Mouse (Mus musculus): ENCODE data around the gene Stk11ip. TPM values are rescaled to one million over a fixed set of nuclear protein-coding genes. Genes with fewer than 3 reads are reported as not detected.

The Stk11ip gene
- polyA plus RNA-seq, 1 experiment from 2014 or later: 21.0 TPM

GRCm38 (mm10) chr1:75545965-75546956 lies 24.9 kb downstream of the Stk11ip start, which contains the start of gene Slc4a3:
Gene Slc4a3, plus strand, starts transcription at chr1:75546266.
- H3K36me3 ChIP-seq (ENCODE audit: control insufficient read depth, insufficient read depth, low read length): peaks cover 16% of the 10 kb centered on the region
- H3K9ac ChIP-seq (replicated peaks; ENCODE audit: low read length): peak within 1 kb of the TSS; percentile 92
- DNase-seq: peak; percentile 84
- no peaks in the 10 kb centered on the region for H3K27me3 ChIP-seq (ENCODE audit: control insufficient read depth, insufficient read depth, low read length)
- peak within 1 kb of the TSS; percentile 77 for H3K4me3 ChIP-seq (replicated peaks; ENCODE audit: low read depth, low read length)
- H3K9me3 ChIP-seq (ENCODE audit: control insufficient read depth, low read length): no peaks in the 10 kb centered on the region
- H3K4me1 ChIP-seq (ENCODE audit: control insufficient read depth, insufficient read depth, low read length): peaks cover 17% of the 10 kb centered on the region
- WGBS: under 1% methylated on average over 55 of the region's 64 CpGs
- peak; percentile 87 for ATAC-seq (ENCODE audit: low FRiP score, low TSS enrichment)
- peak within 1 kb of the TSS; percentile 82 for H3K27ac ChIP-seq (replicated peaks; ENCODE audit: low read depth, low read length)
- H3K4me2 ChIP-seq (ENCODE audit: low read length): peak within 1 kb of the TSS; percentile 75

- Histone ChIP-seq H3K27me3 (ENCODE audit: control insufficient read depth, insufficient read depth, low read length) (no peaks in the 10 kb centered on the region), H3K9me3 (ENCODE audit: control insufficient read depth, low read length) (no peaks in the 10 kb centered on the region), H3K4me2 (ENCODE audit: low read length) (peak overlapping the region; percentile 75), H3K9ac (replicated peaks; ENCODE audit: low read length) (peak overlapping the region; percentile 92; the same call in 1 of the 2 replicates), H3K27ac (replicated peaks; ENCODE audit: low read depth, low read length) (no peak overlapping the region), H3K4me1 (ENCODE audit: control insufficient read depth, insufficient read depth, low read length) (peaks cover 17% of the 10 kb centered on the region), H3K36me3 (ENCODE audit: control insufficient read depth, insufficient read depth, low read length) (peaks cover 27% of the 10 kb centered on the region), H3K4me3 (replicated peaks; ENCODE audit: low read depth, low read length) (no peak overlapping the region)
- DNase-seq: no peak
- WGBS: 96% methylated on average over 13 of the region's 13 CpGs
- no peak for ATAC-seq (ENCODE audit: low FRiP score, low TSS enrichment)
Observed at GRCm38 (mm10) chr1:75547351-75547750, 26.0 kb downstream of the Stk11ip start.

- Histone ChIP-seq H3K4me3 (replicated peaks; ENCODE audit: low read depth, low read length) (no peak overlapping the region), H3K36me3 (ENCODE audit: control insufficient read depth, insufficient read depth, low read length) (peaks cover 35% of the 10 kb centered on the region), H3K27ac (replicated peaks; ENCODE audit: low read depth, low read length) (no peak overlapping the region), H3K9ac (replicated peaks; ENCODE audit: low read length) (no peak overlapping the region), H3K9me3 (ENCODE audit: control insufficient read depth, low read length) (no peaks in the 10 kb centered on the region), H3K4me2 (ENCODE audit: low read length) (no peak overlapping the region), H3K4me1 (ENCODE audit: control insufficient read depth, insufficient read depth, low read length) (peaks cover 17% of the 10 kb centered on the region), H3K27me3 (ENCODE audit: control insufficient read depth, insufficient read depth, low read length) (no peaks in the 10 kb centered on the region)
- no peak for DNase-seq
- ATAC-seq (ENCODE audit: low FRiP score, low TSS enrichment): no peak
- 96% methylated on average over 3 of the region's 3 CpGs for WGBS
Observed at GRCm38 (mm10) chr1:75548083-75548482, 26.8 kb downstream of the Stk11ip start.

GRCm38 (mm10) chr1:75548871-75549270 lies 27.5 kb downstream of the Stk11ip start:
- H3K27ac ChIP-seq (replicated peaks; ENCODE audit: low read depth, low read length): no peak overlapping the region
- no peak overlapping the region for H3K9ac ChIP-seq (replicated peaks; ENCODE audit: low read length)
- WGBS: 92% methylated on average over 17 of the region's 17 CpGs
- no peaks in the 10 kb centered on the region for H3K9me3 ChIP-seq (ENCODE audit: control insufficient read depth, low read length)
- DNase-seq (no peak), ATAC-seq (ENCODE audit: low FRiP score, low TSS enrichment) (no peak)
- no peak overlapping the region for H3K4me3 ChIP-seq (replicated peaks; ENCODE audit: low read depth, low read length)
- H3K4me1 ChIP-seq (ENCODE audit: control insufficient read depth, insufficient read depth, low read length): peaks cover 17% of the 10 kb centered on the region
- peaks cover 42% of the 10 kb centered on the region for H3K36me3 ChIP-seq (ENCODE audit: control insufficient read depth, insufficient read depth, low read length)
- no peak overlapping the region for H3K4me2 ChIP-seq (ENCODE audit: low read length)
- H3K27me3 ChIP-seq (ENCODE audit: control insufficient read depth, insufficient read depth, low read length): no peaks in the 10 kb centered on the region

DNA sequence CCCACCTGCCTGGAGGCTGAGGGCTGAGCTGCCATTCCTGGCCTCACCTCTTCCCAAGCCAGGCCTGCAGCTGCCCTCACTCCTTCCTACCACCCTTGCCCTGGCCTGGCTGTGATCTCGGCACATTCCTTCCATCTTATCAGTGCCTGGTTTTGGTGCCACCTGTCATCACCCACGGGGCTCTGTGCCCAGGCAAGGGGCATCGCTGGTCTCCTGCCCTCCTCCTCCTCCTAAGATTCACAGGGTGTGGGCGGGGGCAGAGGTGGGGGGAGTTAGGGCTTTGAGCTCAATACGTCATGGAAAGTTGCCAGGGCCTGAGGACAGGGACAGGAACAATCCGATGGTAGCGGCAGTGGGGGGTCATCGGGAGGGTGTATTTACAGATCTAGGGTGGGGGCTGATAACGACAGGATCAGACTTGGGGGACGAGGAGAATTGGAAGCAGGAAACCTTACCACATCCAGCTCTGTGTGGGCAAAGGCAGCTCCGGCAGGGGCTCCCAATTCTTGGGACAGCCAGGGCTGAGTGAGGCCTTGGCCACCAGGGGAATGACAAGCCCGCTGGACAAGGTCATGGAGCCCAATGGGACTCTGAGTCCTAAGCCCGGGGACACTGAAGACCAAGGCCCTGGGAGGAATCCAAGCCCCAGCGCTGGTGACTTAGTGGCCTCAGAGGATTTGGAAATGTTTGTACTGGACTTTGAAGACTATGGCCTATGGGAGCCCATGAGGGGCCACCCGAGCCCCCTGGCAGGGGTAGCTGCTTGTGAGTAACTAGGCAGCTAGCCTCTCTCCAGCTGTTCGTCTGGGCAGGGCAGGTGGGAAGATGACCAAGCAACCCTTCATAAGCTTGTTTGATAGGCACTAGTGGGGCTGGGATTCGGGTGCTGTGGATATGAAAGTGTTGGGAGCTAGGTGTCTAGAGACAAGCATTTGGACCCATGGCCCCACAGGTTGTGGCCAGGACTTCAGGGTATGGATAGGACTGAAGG lies 28.3 kb downstream of the Stk11ip start:
- ATAC-seq (ENCODE audit: low FRiP score, low TSS enrichment) (no peak), DNase-seq (no peak)
- no peak overlapping the region for H3K9ac ChIP-seq (replicated peaks; ENCODE audit: low read length)
- H3K36me3 ChIP-seq (ENCODE audit: control insufficient read depth, insufficient read depth, low read length): peaks cover 49% of the 10 kb centered on the region
- H3K4me3 ChIP-seq (replicated peaks; ENCODE audit: low read depth, low read length): no peak overlapping the region
- H3K4me1 ChIP-seq (ENCODE audit: control insufficient read depth, insufficient read depth, low read length): peaks cover 17% of the 10 kb centered on the region
- no peak overlapping the region for H3K27ac ChIP-seq (replicated peaks; ENCODE audit: low read depth, low read length)
- 86% methylated on average over 17 of the region's 17 CpGs for WGBS
- no peaks in the 10 kb centered on the region for H3K27me3 ChIP-seq (ENCODE audit: control insufficient read depth, insufficient read depth, low read length)
- no peaks in the 10 kb centered on the region for H3K9me3 ChIP-seq (ENCODE audit: control insufficient read depth, low read length)
- H3K4me2 ChIP-seq (ENCODE audit: low read length): no peak overlapping the region

DNA sequence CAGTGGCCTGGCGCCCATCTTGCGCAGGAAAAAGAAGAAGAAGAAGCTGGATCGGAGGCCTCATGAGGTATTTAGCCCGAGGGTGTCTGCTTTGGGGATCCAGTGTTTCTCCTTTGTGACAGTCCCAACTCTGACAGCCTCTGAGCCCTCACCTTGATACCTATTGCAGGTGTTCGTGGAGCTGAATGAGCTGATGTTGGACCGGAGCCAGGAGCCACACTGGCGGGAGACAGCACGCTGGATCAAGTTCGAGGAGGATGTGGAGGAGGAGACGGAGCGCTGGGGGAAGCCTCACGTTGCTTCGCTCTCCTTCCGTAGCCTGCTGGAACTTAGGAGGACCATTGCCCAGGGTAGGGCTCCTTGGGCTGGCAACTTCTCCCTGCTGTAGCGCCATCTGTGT lies 29.3 kb downstream of the Stk11ip start:
- Histone ChIP-seq H3K9me3 (ENCODE audit: control insufficient read depth, low read length) (no peaks in the 10 kb centered on the region), H3K9ac (replicated peaks; ENCODE audit: low read length) (no peak overlapping the region), H3K4me3 (replicated peaks; ENCODE audit: low read depth, low read length) (no peak overlapping the region), H3K4me1 (ENCODE audit: control insufficient read depth, insufficient read depth, low read length) (peaks cover 14% of the 10 kb centered on the region), H3K4me2 (ENCODE audit: low read length) (no peak overlapping the region), H3K27me3 (ENCODE audit: control insufficient read depth, insufficient read depth, low read length) (no peaks in the 10 kb centered on the region), H3K27ac (replicated peaks; ENCODE audit: low read depth, low read length) (no peak overlapping the region), H3K36me3 (ENCODE audit: control insufficient read depth, insufficient read depth, low read length) (peaks cover 58% of the 10 kb centered on the region)
- DNase-seq (no peak), ATAC-seq (ENCODE audit: low FRiP score, low TSS enrichment) (no peak)
- 90% methylated on average over 15 of the region's 15 CpGs for WGBS

- WGBS: 92% methylated on average over 7 of the region's 7 CpGs
- H3K27ac ChIP-seq (replicated peaks; ENCODE audit: low read depth, low read length): no peak overlapping the region
- ATAC-seq (ENCODE audit: low FRiP score, low TSS enrichment) (no peak), DNase-seq (no peak)
- H3K27me3 ChIP-seq (ENCODE audit: control insufficient read depth, insufficient read depth, low read length): no peaks in the 10 kb centered on the region
- H3K4me2 ChIP-seq (ENCODE audit: low read length): no peak overlapping the region
- no peaks in the 10 kb centered on the region for H3K9me3 ChIP-seq (ENCODE audit: control insufficient read depth, low read length)
- H3K4me3 ChIP-seq (replicated peaks; ENCODE audit: low read depth, low read length): no peak overlapping the region
- H3K4me1 ChIP-seq (ENCODE audit: control insufficient read depth, insufficient read depth, low read length): peaks cover 6% of the 10 kb centered on the region
- H3K36me3 ChIP-seq (ENCODE audit: control insufficient read depth, insufficient read depth, low read length): peaks cover 77% of the 10 kb centered on the region
- H3K9ac ChIP-seq (replicated peaks; ENCODE audit: low read length): no peak overlapping the region
Observed at GRCm38 (mm10) chr1:75555680-75556079, 34.4 kb downstream of the Stk11ip start.

- H3K4me3 ChIP-seq (replicated peaks; ENCODE audit: low read depth, low read length): no peak overlapping the region
- H3K4me1 ChIP-seq (ENCODE audit: control insufficient read depth, insufficient read depth, low read length): peaks cover 6% of the 10 kb centered on the region
- peaks cover 71% of the 10 kb centered on the region for H3K36me3 ChIP-seq (ENCODE audit: control insufficient read depth, insufficient read depth, low read length)
- ATAC-seq (ENCODE audit: low FRiP score, low TSS enrichment) (no peak), DNase-seq (no peak)
- H3K27me3 ChIP-seq (ENCODE audit: control insufficient read depth, insufficient read depth, low read length): no peaks in the 10 kb centered on the region
- no peaks in the 10 kb centered on the region for H3K9me3 ChIP-seq (ENCODE audit: control insufficient read depth, low read length)
- WGBS: 88% methylated on average over 9 of the region's 9 CpGs
- H3K4me2 ChIP-seq (ENCODE audit: low read length): no peak overlapping the region
- H3K27ac ChIP-seq (replicated peaks; ENCODE audit: low read depth, low read length): no peak overlapping the region
- H3K9ac ChIP-seq (replicated peaks; ENCODE audit: low read length): no peak overlapping the region
Observed at GRCm38 (mm10) chr1:75556143-75556781, 34.9 kb downstream of the Stk11ip start.

Data from midbrain, embryonic 14.5 days (tissue).